Mouse (Mus musculus) forebrain, postnatal 0 days (tissue): ENCODE data around the gene Lrch1. TPM values are rescaled to one million over a fixed set of nuclear protein-coding genes. Genes with fewer than 3 reads are reported as not detected.

ENCODE experiments used
- ATAC-seq: fragments of 200-750 bp; cut with Nextera tagmentation; 2 replicates; pipeline ENCODE4 v1.8.0; 2017; ENCODE audit warnings: mild to moderate bottlenecking, moderate library complexity
- DNase-seq: peaks from one replicate; pipeline ENCODE4 v3.0.0-alpha.2; 2015
- H3K27ac ChIP-seq: fragments of 300-500 bp; sonication (generic); 2 replicates; pipeline ENCODE4 v1.5.1; 2014; ENCODE audit warnings: low read depth, mild to moderate bottlenecking, antibody characterized with exemption, low read length, moderate library complexity, mixed read lengths
- H3K27me3 ChIP-seq: fragments of 300-500 bp; sonication (generic); 2 replicates; pipeline ENCODE4 v1.6.1; 2014; ENCODE audit warnings: mild to moderate bottlenecking, low read length, mixed read lengths; ENCODE audit not compliant: insufficient read depth
- H3K36me3 ChIP-seq: fragments of 300-500 bp; sonication (generic); 2 replicates; pipeline ENCODE4 v1.6.1; 2014; ENCODE audit warnings: mild to moderate bottlenecking, moderate library complexity; ENCODE audit not compliant: insufficient read depth
- H3K4me1 ChIP-seq: fragments of 300-500 bp; sonication (generic); 2 replicates; pipeline ENCODE4 v1.6.1; 2014; ENCODE audit warnings: antibody characterized with exemption; ENCODE audit not compliant: insufficient read depth
- H3K4me2 ChIP-seq: fragments of 300-500 bp; sonication (generic); 2 replicates; pipeline ENCODE4 v1.6.1; 2014; ENCODE audit warnings: low read depth, mild to moderate bottlenecking, moderate library complexity
- H3K4me3 ChIP-seq: fragments of 300-500 bp; sonication (generic); 2 replicates; pipeline ENCODE4 v1.5.1; 2014; ENCODE audit warnings: low read depth, low read length, mixed read lengths
- H3K9ac ChIP-seq: fragments of 300-500 bp; sonication (generic); 2 replicates; pipeline ENCODE4 v1.6.1; 2014; ENCODE audit warnings: mild to moderate bottlenecking
- H3K9me3 ChIP-seq: fragments of 300-500 bp; sonication (generic); 2 replicates; pipeline ENCODE4 v1.6.1; 2016; ENCODE audit warnings: low read length
- CTCF ChIP-seq: sonication (generic); IDR thresholded peaks from 2 replicates; pipeline ENCODE4 v1.5.1; 2016; ENCODE audit warnings: antibody characterized with exemption, control low read depth, low read depth
- WGBS: fragments of 180-500 bp; shearing (Covaris S2); extraction: QIAGEN DNeasy Blood & Tissue Kit; methylation state at CpG from one replicate; pipeline ENCODE4 v1.1.7; 2014; 5-methylcytosine and 5-hydroxymethylcytosine counted together
- polyA plus RNA-seq: library from polyadenylated mRNA; unstranded; fragments of >200 nt; fragmentation: Nextera tagmentation; extraction: Ambion mirVana; gene quantifications from 2 replicates; pipeline ENCODE4 v1.2.1, GENCODE M21; 2015
- total RNA-seq: library from RNA; depleted of rRNA; stranded (reverse); fragments of >200 nt; gene quantifications from 2 replicates; pipeline ENCODE4 v1.2.3, GENCODE M21; 2014

Gene Lrch1
- total and polyA plus RNA-seq, 2 experiments from 2014 or later: 12.7 to 20.8 TPM

DNA sequence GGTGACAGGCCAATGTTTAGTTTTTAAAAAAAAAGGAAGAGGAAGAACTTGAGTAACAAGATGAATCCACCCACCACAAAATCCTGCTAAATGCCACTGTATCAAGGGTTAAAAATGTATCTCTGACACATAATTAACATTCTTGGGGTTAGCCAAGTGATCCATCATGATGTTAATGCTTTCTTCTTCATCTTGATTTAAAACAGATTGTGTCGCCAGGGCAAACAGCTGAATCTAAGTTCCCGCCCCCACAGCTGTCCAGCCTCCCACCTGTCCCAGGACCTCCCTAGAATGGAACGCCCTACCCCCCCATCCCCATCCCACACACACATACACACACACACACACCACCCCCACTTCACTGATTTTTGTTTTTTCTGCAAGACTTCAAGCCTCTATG lies 64.9 kb downstream of the Lrch1 start:
- no peak for TF ChIP-seq CTCF
- DNase-seq (no peak), ATAC-seq (no peak)
- no peaks in the 10 kb centered on the region for H3K27me3 ChIP-seq
- 84% methylated on average over 3 of the region's 3 CpGs for WGBS
- H3K9ac ChIP-seq: no peak overlapping the region
- H3K4me3 ChIP-seq: no peak overlapping the region
- no peaks in the 10 kb centered on the region for H3K36me3 ChIP-seq
- H3K4me1 ChIP-seq: peaks cover 12% of the 10 kb centered on the region
- H3K27ac ChIP-seq: no peak overlapping the region
- H3K9me3 ChIP-seq: no peaks in the 10 kb centered on the region
- no peak overlapping the region for H3K4me2 ChIP-seq

GRCm38 (mm10) chr14:74880868-74881267 lies 66.8 kb downstream of the Lrch1 start:
- no peak for DNase-seq
- no peak for TF ChIP-seq CTCF
- no peak overlapping the region for H3K9ac ChIP-seq
- ATAC-seq: no peak
- H3K4me3 ChIP-seq: no peak overlapping the region
- no peak overlapping the region for H3K4me2 ChIP-seq
- peaks cover 4% of the 10 kb centered on the region for H3K4me1 ChIP-seq
- H3K36me3 ChIP-seq: no peaks in the 10 kb centered on the region
- H3K9me3 ChIP-seq: no peaks in the 10 kb centered on the region
- 82% methylated on average over 10 of the region's 10 CpGs for whole genome bisulfite sequencing
- H3K27me3 ChIP-seq: no peaks in the 10 kb centered on the region
- no peak overlapping the region for H3K27ac ChIP-seq

GRCm38 (mm10) chr14:74879480-74879879 lies 68.2 kb downstream of the Lrch1 start:
- H3K9me3 ChIP-seq: no peaks in the 10 kb centered on the region
- no peak overlapping the region for H3K4me3 ChIP-seq
- WGBS: 75% methylated on average over 10 of the region's 10 CpGs
- ATAC-seq: no peak
- no peak for TF ChIP-seq CTCF
- H3K27ac ChIP-seq: no peak overlapping the region
- no peak for DNase-seq
- no peaks in the 10 kb centered on the region for H3K36me3 ChIP-seq
- no peaks in the 10 kb centered on the region for H3K27me3 ChIP-seq
- no peak overlapping the region for H3K9ac ChIP-seq
- H3K4me2 ChIP-seq: no peak overlapping the region
- no peaks in the 10 kb centered on the region for H3K4me1 ChIP-seq

GRCm38 (mm10) chr14:74877287-74877686 lies 70.4 kb downstream of the Lrch1 start:
- H3K4me3 ChIP-seq: no peak overlapping the region
- H3K36me3 ChIP-seq: no peaks in the 10 kb centered on the region
- ATAC-seq: no peak
- no peak for TF ChIP-seq CTCF
- no peaks in the 10 kb centered on the region for H3K9me3 ChIP-seq
- no peaks in the 10 kb centered on the region for H3K4me1 ChIP-seq
- no peak overlapping the region for H3K4me2 ChIP-seq
- 26% methylated on average over 5 of the region's 5 CpGs for WGBS
- DNase-seq: no peak
- H3K27ac ChIP-seq: no peak overlapping the region
- no peak overlapping the region for H3K9ac ChIP-seq
- H3K27me3 ChIP-seq: no peaks in the 10 kb centered on the region

DNA sequence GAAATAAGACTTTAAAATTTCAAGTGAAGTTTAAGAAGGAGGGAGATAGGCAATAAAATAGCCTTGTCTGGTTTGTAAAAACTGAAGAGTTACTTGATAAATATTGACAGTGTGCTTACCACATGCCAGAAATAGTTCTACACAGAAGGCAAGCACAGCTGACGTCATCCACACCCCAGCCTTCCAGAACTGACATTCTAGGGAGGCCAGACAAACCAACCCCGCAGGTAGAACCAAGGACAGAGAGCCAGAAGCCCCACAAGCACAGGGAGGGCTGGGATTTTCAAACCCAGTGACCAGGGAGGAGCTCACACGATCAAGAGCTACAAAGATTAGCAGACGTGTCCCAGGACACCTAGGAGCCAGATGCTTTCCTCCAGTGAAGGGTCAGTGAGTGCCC lies 76.5 kb downstream of the Lrch1 start:
- Histone ChIP-seq H3K27me3 (no peaks in the 10 kb centered on the region), H3K4me2 (no peak overlapping the region), H3K4me1 (peaks cover 8% of the 10 kb centered on the region), H3K9ac (no peak overlapping the region), H3K36me3 (no peaks in the 10 kb centered on the region), H3K27ac (no peak overlapping the region), H3K9me3 (no peaks in the 10 kb centered on the region), H3K4me3 (no peak overlapping the region)
- ATAC-seq (no peak), DNase-seq (no peak)
- no peak for TF ChIP-seq CTCF
- WGBS: 60% methylated on average over 4 of the region's 4 CpGs

DNA sequence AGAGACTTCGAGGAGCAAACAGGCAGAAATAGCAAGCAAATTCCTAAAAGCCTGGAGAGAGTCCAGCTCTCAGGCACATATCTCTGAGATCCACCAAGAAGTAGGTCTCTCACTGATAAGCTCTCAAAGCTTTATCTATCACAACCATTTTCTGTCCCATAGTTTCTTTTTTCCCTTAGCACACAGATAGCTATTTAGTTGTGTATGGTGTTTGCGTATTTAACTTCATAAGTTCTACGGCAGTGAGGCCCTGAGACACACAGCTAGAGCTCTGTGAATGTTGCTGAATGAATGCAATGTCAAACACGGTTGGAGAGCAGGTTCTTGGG lies 78.8 kb downstream of the Lrch1 start:
- Histone ChIP-seq H3K4me2 (no peak overlapping the region), H3K4me3 (no peak overlapping the region), H3K9ac (no peak overlapping the region), H3K36me3 (no peaks in the 10 kb centered on the region), H3K9me3 (no peaks in the 10 kb centered on the region), H3K27ac (no peak overlapping the region), H3K27me3 (no peaks in the 10 kb centered on the region), H3K4me1 (peaks cover 11% of the 10 kb centered on the region)
- no peak for TF ChIP-seq CTCF
- WGBS: 82% methylated on average over 4 of the region's 4 CpGs
- no peak for ATAC-seq
- DNase-seq: no peak

DNA sequence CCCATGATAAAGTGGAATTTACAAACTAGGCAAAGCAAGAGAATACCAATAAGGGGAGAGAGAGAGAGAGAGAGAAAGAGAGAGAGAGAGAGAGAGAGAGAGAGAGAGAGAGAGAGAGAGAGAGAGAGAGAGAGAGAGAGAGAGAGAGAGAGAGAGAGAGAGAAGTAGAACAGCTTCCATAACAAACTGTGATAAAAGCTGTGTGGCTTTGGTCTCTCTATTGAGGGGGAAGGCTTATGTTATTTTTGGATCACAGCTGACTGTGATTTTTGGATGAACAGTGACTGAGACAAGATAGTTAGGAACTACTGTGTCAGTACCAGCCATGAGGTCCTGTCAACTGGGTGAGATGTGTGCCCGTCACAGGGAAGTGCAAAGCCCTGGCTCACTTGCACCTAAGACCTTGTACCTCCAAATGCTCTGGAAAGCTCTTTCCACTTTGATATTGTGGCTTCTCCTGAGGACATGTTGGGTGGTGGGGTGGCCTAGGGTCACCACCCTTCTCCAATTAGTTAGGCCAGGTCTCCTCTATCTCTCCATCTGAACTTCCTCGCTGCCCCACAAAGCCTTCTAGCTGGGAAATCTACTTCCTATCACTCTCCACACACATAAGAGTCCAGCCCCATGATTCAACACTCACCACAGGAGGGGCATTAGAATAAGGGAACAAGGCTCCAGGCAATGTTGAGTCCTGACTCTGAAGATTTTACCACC lies 79.3 kb downstream of the Lrch1 start:
- no peak for DNase-seq
- no peaks in the 10 kb centered on the region for H3K9me3 ChIP-seq
- no peak overlapping the region for H3K9ac ChIP-seq
- H3K36me3 ChIP-seq: no peaks in the 10 kb centered on the region
- no peaks in the 10 kb centered on the region for H3K27me3 ChIP-seq
- no peak for ATAC-seq
- no peak overlapping the region for H3K27ac ChIP-seq
- no peak for TF ChIP-seq CTCF
- no peak overlapping the region for H3K4me3 ChIP-seq
- no peak overlapping the region for H3K4me2 ChIP-seq
- H3K4me1 ChIP-seq: peaks cover 11% of the 10 kb centered on the region
- 81% methylated on average over 2 of the region's 2 CpGs for WGBS
